19 mouse cellular contexts compared by ENCODE assay signal in the genomic region with DNA sequence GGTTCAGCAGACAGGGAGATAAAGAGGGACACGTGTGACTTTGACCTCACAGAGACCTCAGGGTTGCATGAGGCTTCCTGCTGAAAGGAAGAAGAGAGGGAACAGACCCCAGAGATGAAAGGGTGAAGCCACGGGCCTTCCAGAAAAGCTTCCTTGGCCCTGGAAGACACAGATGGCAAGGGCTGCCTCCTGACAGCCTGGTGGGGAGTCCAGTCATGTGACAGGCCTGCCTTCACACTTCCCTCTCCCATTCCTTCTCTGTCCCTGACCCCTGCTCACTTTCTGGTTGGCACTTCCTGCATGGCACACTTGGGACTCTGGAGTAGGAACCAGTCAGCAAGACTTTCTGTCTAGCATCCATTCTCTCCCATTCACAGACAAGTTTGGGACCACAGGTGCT.
A peak's percentile ranks its signal among the peaks of the same experiment; 100 is the strongest.
DNase-seq lines count a peak whose midpoint lies in the region; ATAC-seq and TF ChIP-seq lines count a peak whose summit lies in the region.
"Had no signal": no experiment of that assay in that cellular context is flagged by ENCODE, and none has a peak within 500 bp of the region (broad histone marks: within the 10 kb centered on the region; RNA-seq: fewer than 3 reads in every experiment).

No protein-coding gene starts in this region.

- H3K27me3 ChIP-seq in kidney, adult 2 months (replicated peaks; ENCODE audit: control insufficient read depth, insufficient read depth, low read length), result no peaks in the 10 kb centered on the region
- H3K27me3 ChIP-seq in thymus, adult 2 months (ENCODE audit: control insufficient read depth, insufficient read depth, low read length), result no peaks in the 10 kb centered on the region
- H3K27me3 ChIP-seq: embryonic facial prominence, embryonic 13.5 days; forebrain, embryonic 12.5 days; hindbrain, embryonic 13.5 days had no signal

- no peaks in the 10 kb centered on the region for H3K36me3 ChIP-seq in kidney, adult 2 months (ENCODE audit: control insufficient read depth, insufficient read depth, low read length)
- H3K36me3 ChIP-seq in thymus, adult 2 months (ENCODE audit: control insufficient read depth, insufficient read depth, low read length), result no peaks in the 10 kb centered on the region
- H3K36me3 ChIP-seq: embryonic facial prominence, embryonic 13.5 days; forebrain, embryonic 12.5 days had no signal

- TF ChIP-seq POLR2A in kidney, adult 2 months (IDR thresholded peaks at IDR 0.05; ENCODE audit: low read depth, low read length), result no peak
- no peak for TF ChIP-seq POLR2A in thymus, adult 2 months (IDR thresholded peaks at IDR 0.05; ENCODE audit: control insufficient read depth, extremely low read depth, insufficient read depth, low read length, poor library complexity)

- no peak for TF ChIP-seq CTCF in kidney, adult 2 months (conservative IDR thresholded peaks at IDR 0.05; ENCODE audit: insufficient read depth, insufficient read length, low read depth, low read length)
- no peak for TF ChIP-seq CTCF in thymus, adult 2 months (IDR thresholded peaks at IDR 0.05; ENCODE audit: borderline replicate concordance, control insufficient read depth, extremely low read depth, insufficient read depth, low read length, poor library complexity)

- peak; percentile 20 for DNase-seq in cerebellum, adult 11 months
- no peak for DNase-seq in cerebellum, postnatal 4 days (ENCODE audit: low spot score in 2 of 2)
- DNase-seq in kidney, adult 2 months, result no peak
- no peak for DNase-seq in kidney, postnatal 14 days
- DNase-seq in cerebellum, adult 8-10 months, result peak; percentile 17
- peak; percentile 34 to 56 for DNase-seq in cerebellum, postnatal 25 days
- no peak for DNase-seq in thymus, adult 2 months
- DNase-seq: adrenal gland, postnatal 14 days; B cell, adult 2 months; forebrain, postnatal 0 days; gastrocnemius, postnatal 14 days; heart, postnatal 10 days; kidney, adult 18-20 months had no signal

- ATAC-seq in megakaryocyte progenitor cell, adult 5-6 weeks (replicated peaks; ENCODE audit: poor library complexity), result no peak
- ATAC-seq: CD4-positive, CD25-positive, alpha-beta regulatory T cell, adult 4 months; forebrain, postnatal 0 days; hindbrain, postnatal 0 days had no signal

- 38% methylated on average over 2 of the region's 2 CpGs for WGBS in kidney, adult 2 months
- WGBS in thymus, adult 2 months, result 23% methylated on average over 2 of the region's 2 CpGs

- H3K4me3 ChIP-seq in kidney, adult 2 months (ENCODE audit: insufficient read depth, low read depth, low read length), result no peak overlapping the region
- H3K4me3 ChIP-seq in thymus, adult 2 months (ENCODE audit: control insufficient read depth, insufficient read depth, low read length), result no peak overlapping the region
- H3K4me3 ChIP-seq: embryonic facial prominence, embryonic 13.5 days; forebrain, embryonic 12.5 days; hindbrain, embryonic 13.5 days had no signal

- H3K4me1 ChIP-seq in kidney, adult 2 months (ENCODE audit: control insufficient read depth, insufficient read depth, low read length), result peaks cover 10% of the 10 kb centered on the region; the same call in 1 of the 2 replicates
- no peaks in the 10 kb centered on the region for H3K4me1 ChIP-seq in thymus, adult 2 months (replicated peaks; ENCODE audit: control insufficient read depth, insufficient read depth, low read length)

- H3K27ac ChIP-seq in kidney, adult 2 months (ENCODE audit: insufficient read depth, low read depth, low read length), result peak overlapping the region; percentile 19; the same call in 1 of the 2 replicates
- H3K27ac ChIP-seq in thymus, adult 2 months (ENCODE audit: control insufficient read depth, insufficient read depth, low read length), result no peak overlapping the region
- H3K27ac ChIP-seq: embryonic facial prominence, embryonic 13.5 days; forebrain, embryonic 12.5 days; hindbrain, embryonic 13.5 days; hindbrain, postnatal 0 days had no signal

Comparison
In these comparisons a context has a peak if more than half of its experiments do, and no peak if none do; other contexts are left out.
1. DNase-seq: peak in cerebellum, adult 11 months (single experiment), cerebellum, adult 8-10 months (single experiment) and cerebellum, postnatal 25 days (2 of 2); none in cerebellum, postnatal 4 days (0 of 2), kidney, adult 2 months (single experiment), kidney, postnatal 14 days (single experiment) and thymus, adult 2 months (single experiment).